Mouse (Mus musculus) testis, postnatal 10 days (tissue): ENCODE data around the gene Vipr1.

Experiments
- DNase-seq: peaks from one replicate; pipeline ENCODE4 v3.0.0; 2021; ENCODE audit warnings: low spot score

Vipr1 gene

GRCm38 (mm10) chr9:121633306-121633705 lies 9.2 kb upstream of the Vipr1 start:
- DNase-seq, result no peak

GRCm38 (mm10) chr9:121635835-121636576 lies 6.5 kb upstream of the Vipr1 start:
- DNase-seq, result no peak

DNA sequence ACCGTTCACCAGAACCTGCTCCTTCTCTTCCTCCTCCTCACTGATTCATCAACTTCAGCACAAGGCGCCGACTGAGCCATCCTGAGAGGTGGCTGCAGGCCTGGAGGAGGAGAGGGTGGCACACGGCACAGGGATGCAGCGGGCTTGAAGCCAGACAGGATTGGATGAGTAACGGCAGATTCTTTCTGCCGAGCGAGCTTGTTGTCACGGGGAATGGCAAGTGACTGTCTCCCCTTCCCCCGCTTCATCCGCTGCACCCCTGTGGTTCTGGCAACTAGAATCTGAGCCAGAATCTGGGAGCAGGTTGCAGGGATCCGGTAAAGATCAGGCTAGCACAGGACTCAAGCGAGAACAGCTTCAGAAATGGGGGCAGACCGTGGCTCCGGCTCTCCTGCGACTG lies 2.7 kb upstream of the Vipr1 start:
- no peak for DNase-seq

GRCm38 (mm10) chr9:121641235-121641915 lies 1.1 kb upstream of the Vipr1 start:
- peak; percentile 58 for DNase-seq

DNA sequence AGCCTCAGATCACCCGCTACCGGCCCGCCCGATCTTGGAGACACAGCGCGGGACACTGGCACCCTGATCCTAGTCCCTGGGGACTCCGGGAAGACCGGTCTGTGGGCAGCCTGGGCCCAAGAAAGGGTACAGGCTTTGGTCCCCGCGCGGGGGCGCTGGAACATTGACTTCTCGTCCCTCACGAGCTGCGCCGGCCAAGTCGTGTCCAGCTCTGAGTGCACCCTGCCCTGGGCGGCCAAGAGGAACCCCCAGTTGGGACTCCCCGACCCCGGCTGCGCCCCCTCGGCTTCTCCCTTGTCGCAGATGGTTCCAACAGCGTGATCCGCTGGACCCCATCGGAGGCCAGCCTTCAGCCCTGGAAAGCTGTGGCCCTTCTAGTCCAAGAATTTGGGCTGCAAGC lies 515 bp upstream of the Vipr1 start, which contains the start of gene Lyzl4:
Gene Lyzl4 (minus strand): TSS at position 96 of the 400 bp plus-strand sequence.
- peak; percentile 88 for DNase-seq

GRCm38 (mm10) chr9:121644855-121645254 lies 2.3 kb downstream of the Vipr1 start:
- no peak for DNase-seq

- no peak for DNase-seq
These were observed 4.5 kb downstream of the Vipr1 start for GRCm38 (mm10) chr9:121647026-121647425.

DNA sequence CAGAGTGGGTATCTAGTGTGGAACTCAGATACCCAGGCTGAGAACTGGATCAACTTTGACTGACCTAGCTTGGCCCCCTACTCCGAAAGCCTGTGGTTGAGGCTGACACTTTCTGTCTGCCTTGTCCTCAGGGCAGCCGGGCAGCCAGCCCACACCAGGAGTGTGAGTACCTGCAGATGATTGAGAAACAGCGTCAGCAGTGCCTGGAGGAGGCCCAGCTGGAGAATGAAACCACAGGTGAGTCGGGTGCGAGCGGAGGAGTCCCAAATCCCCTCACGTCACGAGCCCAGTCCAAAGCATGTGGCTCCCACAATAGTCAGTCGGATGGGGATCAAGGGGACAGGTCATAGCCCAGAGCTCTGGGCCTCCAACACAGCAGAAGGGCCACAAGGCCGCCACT lies 11.2 kb downstream of the Vipr1 start:
- DNase-seq, result no peak

DNA sequence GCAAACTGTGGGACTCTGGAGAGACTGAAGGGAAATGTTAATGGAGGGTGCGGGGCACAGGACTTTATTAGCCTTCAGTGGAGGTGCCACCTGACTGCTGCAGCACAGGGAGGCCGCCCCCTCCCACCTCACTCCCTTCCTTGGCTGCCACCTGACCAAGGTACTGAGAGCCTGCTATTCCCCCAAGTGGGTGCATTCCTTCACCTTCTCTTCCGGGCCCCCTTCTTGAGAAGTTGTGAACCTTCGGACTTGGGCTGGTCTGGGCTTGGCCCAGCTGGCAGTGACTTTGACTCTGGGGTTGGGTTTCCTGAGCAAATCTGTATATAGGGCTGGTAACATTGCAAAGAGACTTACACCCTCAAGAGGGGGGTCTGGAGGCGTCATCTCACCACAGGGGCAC lies 13.8 kb downstream of the Vipr1 start:
- DNase-seq, result no peak

DNA sequence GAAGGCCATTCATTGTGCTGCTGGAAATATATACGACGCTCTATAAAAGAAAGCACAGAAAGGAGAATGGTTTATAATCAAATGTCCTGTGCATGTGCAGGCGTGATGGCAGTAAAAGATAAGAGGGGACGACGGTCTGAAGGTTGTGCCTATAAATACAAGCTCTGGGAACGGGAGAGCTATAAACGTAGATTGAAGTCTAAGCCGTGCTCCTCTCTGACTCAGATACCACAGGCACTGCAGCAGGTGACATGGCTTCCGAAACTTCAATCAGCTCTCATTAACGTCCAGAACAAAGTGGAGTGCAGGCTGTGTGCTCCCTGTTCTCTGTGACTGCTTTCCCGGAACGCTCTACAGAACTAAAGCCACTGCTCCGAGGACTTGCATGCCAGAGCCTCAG lies 14.6 kb downstream of the Vipr1 start:
- DNase-seq, result no peak

DNA sequence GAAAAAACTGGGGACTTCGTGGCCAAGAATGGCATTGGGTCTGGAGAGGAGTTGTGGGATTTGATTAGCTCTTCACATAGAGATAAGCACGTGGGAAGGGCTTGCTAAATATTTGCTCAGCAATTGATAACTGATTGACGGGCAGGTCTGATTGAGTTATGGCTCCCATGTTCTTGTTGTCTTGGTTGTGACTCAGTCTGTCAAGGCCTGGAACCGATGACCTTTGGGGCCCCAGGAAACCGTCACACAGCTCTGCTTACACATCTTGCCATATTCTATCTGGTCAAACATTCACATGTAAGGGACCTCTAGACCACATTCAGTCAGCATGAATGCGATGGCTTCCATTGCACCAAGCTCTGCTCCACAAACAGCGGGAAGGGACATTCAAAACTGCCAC lies 15.7 kb downstream of the Vipr1 start:
- DNase-seq, result no peak

GRCm38 (mm10) chr9:121659791-121660190 lies 17.3 kb downstream of the Vipr1 start:
- DNase-seq, result no peak

DNA sequence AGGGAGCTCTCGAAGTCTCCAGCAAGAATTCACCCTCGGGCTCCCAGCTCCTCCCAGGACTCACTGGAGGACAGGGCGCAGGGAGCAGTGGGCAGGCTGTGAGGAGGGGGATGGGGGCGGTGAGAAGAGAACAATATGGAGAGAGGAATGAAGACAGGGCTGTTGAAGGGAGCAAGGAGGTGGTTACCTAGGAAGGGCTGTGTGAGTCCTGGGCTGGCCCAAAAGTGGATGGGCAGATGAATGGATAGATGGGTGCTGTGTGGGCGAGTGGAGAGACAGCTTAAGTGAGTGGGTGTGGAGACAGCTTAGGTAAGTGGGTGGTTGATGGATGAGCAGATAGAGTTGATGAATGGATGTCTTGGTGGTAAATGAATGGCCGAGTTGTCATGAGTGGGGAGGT lies 21.0 kb downstream of the Vipr1 start:
- DNase-seq, result no peak

GRCm38 (mm10) chr9:121664104-121664503 lies 21.6 kb downstream of the Vipr1 start:
- no peak for DNase-seq

DNA sequence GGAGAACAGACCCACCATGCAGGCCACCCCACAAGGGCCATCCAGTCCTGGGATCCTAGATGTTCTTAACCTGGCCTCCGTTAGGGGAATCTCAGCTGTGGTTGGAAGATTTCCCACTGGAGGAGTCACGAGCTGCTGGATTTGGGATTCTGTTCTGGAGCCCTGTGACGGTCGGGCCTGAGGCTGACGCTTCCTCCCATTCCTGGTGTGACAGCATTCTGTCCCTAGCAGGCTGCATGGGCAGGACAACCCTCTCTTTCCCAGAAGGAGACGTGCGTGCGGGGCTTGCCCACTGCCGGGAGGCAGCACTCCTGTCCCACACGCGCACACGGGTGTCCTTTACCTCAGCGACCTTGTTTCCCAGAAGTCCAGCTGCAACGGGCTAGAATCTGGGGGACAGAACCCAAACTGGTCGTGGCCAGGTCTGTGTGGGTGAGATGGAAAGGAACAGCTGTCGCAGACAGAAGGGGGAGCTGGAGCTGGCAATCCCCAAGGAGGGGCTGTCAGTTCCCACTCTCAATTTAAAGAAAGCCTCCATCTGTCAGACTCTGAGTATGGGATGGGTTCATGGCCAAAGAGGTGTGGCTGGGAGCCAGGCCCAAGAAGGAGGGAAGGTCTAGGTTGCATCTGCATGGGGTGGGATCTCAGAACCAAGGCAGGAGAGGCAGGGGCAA lies 24.6 kb downstream of the Vipr1 start:
- DNase-seq, result no peak

DNA sequence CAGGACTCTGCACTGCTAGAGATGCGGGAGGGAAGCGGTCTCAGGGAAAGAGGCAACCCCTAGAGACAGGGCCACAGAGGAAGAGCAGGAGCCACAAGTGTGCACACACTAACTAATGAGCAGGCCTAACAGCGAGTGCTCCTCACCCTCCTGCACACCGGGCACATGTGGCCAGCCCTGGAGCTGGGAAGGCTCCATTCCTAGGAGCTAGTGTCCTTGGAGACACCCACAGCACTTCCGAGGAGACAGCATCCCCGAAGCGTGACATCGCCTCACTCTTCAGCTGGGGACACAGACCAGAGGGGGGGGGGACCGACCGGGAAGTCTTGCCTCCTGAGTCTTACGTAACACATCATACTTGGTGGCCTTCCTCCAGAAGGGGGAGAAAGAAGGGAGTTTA lies 25.3 kb downstream of the Vipr1 start:
- no peak for DNase-seq

GRCm38 (mm10) chr9:121669348-121669791 lies 26.9 kb downstream of the Vipr1 start:
- DNase-seq, result peak; percentile 80

- DNase-seq, result no peak
These were observed 28.8 kb downstream of the Vipr1 start for GRCm38 (mm10) chr9:121671300-121671699.

- no peak for DNase-seq
These were observed 29.8 kb downstream of the Vipr1 start for GRCm38 (mm10) chr9:121672311-121672710.

- no peak for DNase-seq
These were observed 31.2 kb downstream of the Vipr1 start for GRCm38 (mm10) chr9:121673716-121674115.

DNA sequence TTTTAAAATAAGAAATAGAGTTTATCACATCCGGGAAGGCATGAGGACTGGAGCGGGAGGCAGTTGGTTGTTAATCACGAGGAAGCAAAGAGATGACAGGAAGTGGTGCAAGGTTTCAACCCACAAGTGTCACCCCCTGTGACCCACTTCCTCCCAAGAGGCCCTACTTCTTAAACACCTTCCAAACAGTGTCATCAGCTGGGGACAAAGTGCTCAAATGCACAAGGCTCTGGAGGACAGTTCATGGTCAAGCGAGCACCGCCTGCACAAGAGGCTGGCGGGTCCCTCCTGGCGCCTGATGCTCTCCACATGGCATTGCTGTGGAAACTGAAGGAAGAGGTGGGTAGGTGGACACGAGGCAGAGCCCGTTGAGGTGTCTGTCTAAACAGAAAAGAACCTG lies 32.5 kb downstream of the Vipr1 start:
- DNase-seq, result no peak

- DNase-seq, result no peak
These were observed 33.0 kb downstream of the Vipr1 start for GRCm38 (mm10) chr9:121675556-121675955.

DNA sequence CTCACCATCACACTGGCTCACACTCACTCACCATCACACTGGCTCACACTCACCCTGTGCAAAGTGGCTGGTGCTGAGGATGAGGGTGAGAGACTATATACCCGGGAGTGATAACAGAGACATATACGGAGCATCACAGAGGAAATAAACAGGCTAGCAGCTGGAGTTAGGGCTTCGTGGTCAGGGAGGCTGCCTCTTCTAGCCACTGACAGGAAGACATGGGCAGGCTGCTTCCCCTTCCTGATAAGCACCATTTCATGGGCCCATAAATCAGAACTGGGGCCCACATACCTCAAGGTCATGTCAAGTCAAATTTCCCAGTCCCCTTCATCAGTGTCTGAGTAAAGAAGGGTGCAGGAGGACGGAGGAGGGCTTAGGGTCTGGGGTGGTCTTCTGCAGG lies 34.6 kb downstream of the Vipr1 start:
- no peak for DNase-seq
